Mouse (Mus musculus) kidney, adult 2 months (tissue): ENCODE measurements around the gene Zfp646.

Source experiments
- CTCF ChIP-seq: fragments of 200-500 bp; conservative IDR thresholded peaks from 2 replicates; pipeline ENCODE4 v1.5.1; 2011; ENCODE audit warnings: low read depth, mild to moderate bottlenecking, control low read depth, low read length, moderate library complexity, mixed read lengths; ENCODE audit not compliant: insufficient read depth, insufficient read length
- POLR2A ChIP-seq: fragments of 200-500 bp; IDR thresholded peaks from one replicate; pipeline ENCODE4 v1.6.1; 2011; ENCODE audit warnings: low read depth, low read length, control low read depth

- TF ChIP-seq CTCF: no peak
- TF ChIP-seq POLR2A: no peak
Observed at GRCm38 (mm10) chr7:127849973-127850875, 25.8 kb upstream of the Zfp646 start.
